Mouse (Mus musculus) kidney, adult 2 months (tissue): Measurements from ENCODE around the gene Kcna7. TPM values are rescaled to one million over a fixed set of nuclear protein-coding genes. Genes with fewer than 3 reads are reported as not detected.
"Not testable (repeated sequence)": the region's sequence is repeated elsewhere in the genome, so short reads cannot be mapped to it uniquely, and the experiment has no call there.

Experiments used
- DNase-seq: peaks from one replicate; pipeline ENCODE4 v3.0.0; 2021
- H3K27ac ChIP-seq: fragments of 200-500 bp; 2 replicates; pipeline ENCODE4 v1.5.1; 2012; ENCODE audit warnings: low read depth, low read length, control low read depth, inconsistent platforms; ENCODE audit not compliant: insufficient read depth
- H3K27me3 ChIP-seq: fragments of 200-500 bp; replicated peaks from 2 replicates; pipeline ENCODE4 v1.6.1; 2012; ENCODE audit warnings: mild to moderate bottlenecking, moderate library complexity, low read length, inconsistent platforms; ENCODE audit not compliant: control insufficient read depth, insufficient read depth
- H3K36me3 ChIP-seq: fragments of 200-500 bp; 2 replicates; pipeline ENCODE4 v1.6.1; 2012; ENCODE audit warnings: mild to moderate bottlenecking, moderate library complexity, low read length, inconsistent platforms; ENCODE audit not compliant: control insufficient read depth, insufficient read depth
- H3K4me1 ChIP-seq: fragments of 200-500 bp; 2 replicates; pipeline ENCODE4 v1.6.1; 2011; ENCODE audit warnings: low read length; ENCODE audit not compliant: control insufficient read depth, insufficient read depth
- H3K4me3 ChIP-seq: fragments of 200-500 bp; 2 replicates; pipeline ENCODE4 v1.5.1; 2011; ENCODE audit warnings: mild to moderate bottlenecking, low read depth, low read length, control low read depth; ENCODE audit not compliant: insufficient read depth
- CTCF ChIP-seq: fragments of 200-500 bp; conservative IDR thresholded peaks from 2 replicates; pipeline ENCODE4 v1.5.1; 2011; ENCODE audit warnings: low read depth, mild to moderate bottlenecking, control low read depth, low read length, moderate library complexity, mixed read lengths; ENCODE audit not compliant: insufficient read depth, insufficient read length
- POLR2A ChIP-seq: fragments of 200-500 bp; IDR thresholded peaks from one replicate; pipeline ENCODE4 v1.6.1; 2011; ENCODE audit warnings: low read depth, low read length, control low read depth
- WGBS: fragments of 180-500 bp; shearing (Covaris S2); methylation state at CpG from one replicate; pipeline ENCODE4 v1.1.7; 2018; 5-methylcytosine and 5-hydroxymethylcytosine counted together
- polyA plus RNA-seq: library from polyadenylated mRNA; depleted of rRNA; stranded (reverse); fragments of >200 nt; gene quantifications from 2 replicates; pipeline ENCODE4 v1.2.3, GENCODE M21; 2012

Kcna7 gene
- polyA plus RNA-seq, 1 experiment, result 0.91 TPM

DNA sequence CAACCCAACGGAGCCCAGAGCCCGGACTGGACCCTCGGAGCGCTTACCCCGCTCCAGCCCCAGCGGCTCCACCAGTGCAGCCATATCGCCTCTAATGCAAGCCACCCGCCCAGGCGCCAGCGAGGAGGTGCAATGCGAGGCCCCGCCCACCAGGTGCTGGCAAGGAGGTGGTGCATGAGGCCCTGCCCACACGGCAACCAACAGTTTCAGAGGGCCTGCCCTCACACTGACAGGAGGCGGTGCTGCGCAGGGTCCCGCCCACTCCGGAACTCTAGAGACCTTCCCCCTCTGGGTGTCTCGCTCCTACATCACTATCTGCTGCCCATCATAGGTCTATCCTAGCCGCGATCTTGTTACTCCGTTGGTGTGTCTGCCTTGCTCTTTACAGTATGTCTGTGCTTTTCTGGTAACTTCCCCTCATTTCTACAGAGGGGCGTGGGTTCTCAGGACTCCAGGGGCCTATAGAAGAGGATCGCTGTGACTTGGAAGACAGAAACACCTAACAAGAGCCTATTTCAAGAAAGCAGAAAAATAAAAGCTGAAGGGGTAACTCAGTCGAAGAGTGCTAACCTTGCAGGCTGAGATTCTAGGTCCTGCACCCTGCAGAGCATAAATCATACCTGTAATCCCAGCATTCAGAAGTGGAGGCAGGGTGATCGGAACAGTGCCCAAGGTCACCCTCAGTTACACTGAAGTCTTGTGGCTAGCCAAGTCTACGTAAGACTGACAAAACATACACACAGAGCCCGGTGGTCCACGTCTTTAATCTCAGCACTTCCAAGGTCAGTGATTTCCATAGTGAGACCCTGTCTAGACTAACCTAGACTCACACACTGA is 34.8 kb upstream of the Kcna7 start, which contains the start of gene Lin7b:
Lin7b (minus strand) TSS at position 109 of the 837 bp plus-strand sequence.
- peak within 1 kb of the TSS; percentile 65; the same call in 1 of the 2 replicates for H3K27ac ChIP-seq
- H3K4me3 ChIP-seq, result peak within 1 kb of the TSS; percentile 57
- no peaks in the 10 kb centered on the region; the same call in 1 of the 2 replicates for H3K4me1 ChIP-seq
- no peaks in the 10 kb centered on the region for H3K27me3 ChIP-seq
- WGBS, result 8% methylated on average over 28 of the region's 28 CpGs
- TF ChIP-seq CTCF, result no peak
- TF ChIP-seq POLR2A, result no peak
- peak; percentile 92 for DNase-seq
- no peaks in the 10 kb centered on the region for H3K36me3 ChIP-seq

- no peaks in the 10 kb centered on the region; the same call in 1 of the 2 replicates for H3K4me1 ChIP-seq
- WGBS, result 75% methylated on average over 5 of the region's 5 CpGs
- H3K27ac ChIP-seq, result no peak overlapping the region
- DNase-seq, result no peak
- no peaks in the 10 kb centered on the region; the same call in 1 of the 2 replicates for H3K36me3 ChIP-seq
- no peaks in the 10 kb centered on the region for H3K27me3 ChIP-seq
- H3K4me3 ChIP-seq, result no peak overlapping the region
- no peak for TF ChIP-seq POLR2A
- TF ChIP-seq CTCF, result no peak
Observed at GRCm38 (mm10) chr7:45372371-45372770, 33.1 kb upstream of the Kcna7 start.

DNA sequence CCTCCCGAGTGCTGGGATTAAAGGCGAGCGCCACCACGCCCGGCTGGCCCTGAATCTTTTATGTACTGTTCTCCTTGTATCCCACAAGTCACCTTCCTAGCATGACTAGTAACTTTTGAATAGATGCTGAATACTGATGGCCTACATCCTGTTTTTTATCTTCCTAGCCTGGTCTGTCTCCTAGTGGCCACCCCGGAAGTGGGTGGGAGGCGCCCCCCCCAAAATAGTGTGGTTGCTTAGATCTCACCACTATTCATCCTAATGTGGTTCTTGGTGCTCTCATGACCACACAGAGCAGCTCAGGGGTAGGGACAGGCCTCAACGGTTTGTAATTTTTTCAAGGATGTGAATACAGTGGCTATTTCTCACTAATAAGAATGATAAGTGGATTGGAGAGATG is 30.8 kb upstream of the Kcna7 start:
- no peaks in the 10 kb centered on the region; the same call in 1 of the 2 replicates for H3K36me3 ChIP-seq
- DNase-seq, result no peak
- H3K4me1 ChIP-seq, result no peaks in the 10 kb centered on the region; the same call in 1 of the 2 replicates
- TF ChIP-seq CTCF (no peak), POLR2A (no peak)
- no peak overlapping the region for H3K4me3 ChIP-seq
- WGBS, result 93% methylated on average over 8 of the region's 8 CpGs
- no peak overlapping the region for H3K27ac ChIP-seq
- H3K27me3 ChIP-seq, result no peaks in the 10 kb centered on the region

- no peak for DNase-seq
- Histone ChIP-seq H3K27me3 (no peaks in the 10 kb centered on the region), H3K36me3 (no peaks in the 10 kb centered on the region; the same call in 1 of the 2 replicates), H3K4me1 (no peaks in the 10 kb centered on the region), H3K27ac (no peak overlapping the region), H3K4me3 (no peak overlapping the region)
- 83% methylated on average over 1 of the region's 1 CpGs for WGBS
- TF ChIP-seq CTCF (no peak), POLR2A (no peak)
Observed at GRCm38 (mm10) chr7:45376057-45376456, 29.4 kb upstream of the Kcna7 start.

- H3K36me3 ChIP-seq, result peaks cover 20% of the 10 kb centered on the region
- no peak overlapping the region for H3K27ac ChIP-seq
- DNase-seq, result no peak
Observed at GRCm38 (mm10) chr7:45386077-45386476, 19.4 kb upstream of the Kcna7 start.

DNA sequence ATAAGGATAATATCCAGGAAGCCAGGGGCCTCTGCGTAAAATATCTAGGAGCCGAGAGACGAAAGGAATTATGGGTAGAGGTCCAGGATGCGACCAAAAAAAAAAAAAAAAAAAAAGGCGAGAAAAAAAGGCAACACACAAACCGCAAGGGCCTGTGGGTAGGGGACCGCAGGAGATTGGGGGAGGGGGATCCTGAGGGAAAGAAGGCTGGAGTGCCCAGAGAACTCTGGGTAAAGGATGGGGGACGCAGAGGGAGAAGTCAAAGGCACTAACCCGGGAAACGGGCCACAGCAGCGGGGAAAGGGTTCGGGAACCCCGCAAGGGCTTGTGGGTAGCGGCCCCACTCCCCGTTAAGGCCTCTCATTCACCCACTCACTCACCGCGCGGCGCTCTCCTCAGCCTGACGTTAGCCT is 10.3 kb upstream of the Kcna7 start:
- no peaks in the 10 kb centered on the region for H3K27me3 ChIP-seq
- peaks cover 4% of the 10 kb centered on the region; the same call in 1 of the 2 replicates for H3K36me3 ChIP-seq
- DNase-seq, result no peak
- peak overlapping the region; percentile 75 for H3K4me3 ChIP-seq
- WGBS, result under 1% methylated on average over 17 of the region's 20 CpGs
- TF ChIP-seq CTCF, result no peak
- TF ChIP-seq POLR2A, result no peak
- H3K27ac ChIP-seq, result peak overlapping the region; percentile 63
- H3K4me1 ChIP-seq, result peaks cover 8% of the 10 kb centered on the region; the same call in 1 of the 2 replicates

More at GRCm38 (mm10) chr7:45386077-45386476, 19.4 kb upstream of the Kcna7 start:
- Histone ChIP-seq H3K4me1 (no peaks in the 10 kb centered on the region), H3K27me3 (no peaks in the 10 kb centered on the region), H3K4me3 (no peak overlapping the region)
- 87% methylated on average over 3 of the region's 3 CpGs for WGBS
- 0 out of 2 replicates have a peak, but pooled peaks have one; percentile 11 for TF ChIP-seq CTCF
- no peak for TF ChIP-seq POLR2A

DNA sequence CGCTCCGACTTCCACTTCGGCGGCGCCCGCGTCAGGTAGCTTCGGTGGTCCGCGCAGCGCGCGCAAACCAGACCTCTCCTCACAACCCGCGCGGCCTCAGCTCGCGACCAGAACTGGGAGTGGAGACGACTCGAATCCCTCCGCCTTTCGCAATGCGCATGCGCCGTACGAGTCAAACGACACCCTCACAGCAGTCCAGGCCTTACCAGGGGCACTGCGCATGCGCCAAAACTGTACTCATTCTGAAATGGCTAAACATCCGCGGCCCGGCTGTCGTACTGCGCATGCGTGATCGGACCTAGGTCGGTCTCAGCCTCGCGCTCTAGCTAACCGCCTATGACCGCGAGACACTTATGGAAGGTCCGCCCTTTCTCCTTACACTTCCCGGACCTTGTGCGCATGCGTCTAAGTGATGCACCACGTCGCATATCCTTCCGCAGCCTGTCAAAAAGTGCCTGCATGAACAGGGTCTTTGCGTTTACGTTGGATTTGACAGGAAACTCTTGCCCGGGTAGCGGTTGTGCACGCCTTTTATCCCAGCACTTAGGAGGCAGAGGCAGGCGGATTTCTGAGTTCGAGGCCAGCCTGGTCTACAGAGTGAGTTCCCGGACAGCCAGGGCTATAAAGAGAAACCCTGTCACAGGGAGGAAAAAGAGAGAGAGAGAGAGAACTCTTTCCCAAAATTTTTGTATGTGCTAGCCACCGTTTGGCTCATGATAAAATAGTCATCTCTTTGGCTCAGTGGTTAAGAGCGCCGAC is 9.7 kb upstream of the Kcna7 start, which contains the start of gene Snrnp70:
Snrnp70 (minus strand) TSS at position 165 of the 759 bp plus-strand sequence.
- under 1% methylated on average over 60 of the region's 60 CpGs for WGBS
- peak; percentile 92 for TF ChIP-seq POLR2A
- TF ChIP-seq CTCF, result no peak

GRCm38 (mm10) chr7:45396337-45396775 is 9.1 kb upstream of the Kcna7 start:
- Histone ChIP-seq H3K4me3 (peak overlapping the region; percentile 59), H3K27ac (peak overlapping the region; percentile 50; the same call in 1 of the 2 replicates)
- not testable (repeated sequence) for DNase-seq, H3K36me3 ChIP-seq, H3K4me1 ChIP-seq, H3K27me3 ChIP-seq
- WGBS, result under 1% methylated on average over 3 of the region's 3 CpGs

More for the DNA sequence above, 9.7 kb upstream of the Kcna7 start, which contains the start of gene Snrnp70:
- Histone ChIP-seq H3K36me3 (no peaks in the 10 kb centered on the region; the same call in 1 of the 2 replicates), H3K4me1 (peaks cover 8% of the 10 kb centered on the region; the same call in 1 of the 2 replicates), H3K4me3 (peak within 1 kb of the TSS; percentile 75), H3K27ac (peak within 1 kb of the TSS; percentile 63), H3K27me3 (no peaks in the 10 kb centered on the region)
- DNase-seq, result peak; percentile 100
